Mouse (Mus musculus): ENCODE measurements at regions not wholly inside any gene's neighbourhood (a gene's known extent, or its start where the extent isn't known, plus 50 kb on each side); places are given as distances from the start of the nearest gene placed in this dataset.

GRCm38 (mm10) chr6:135525841-135526327 lies 163.5 kb downstream of the Emp1 start:
- no peak for DNase-seq (ENCODE audit: low spot score)

- DNase-seq (ENCODE audit: low spot score) = peak; percentile 69
These were observed 164.3 kb downstream of the Emp1 start for GRCm38 (mm10) chr6:135526460-135527160.

GRCm38 (mm10) chr6:135527879-135528278 lies 165.5 kb downstream of the Emp1 start:
- no peak for DNase-seq (ENCODE audit: low spot score)

- no peak for DNase-seq (ENCODE audit: low spot score)
These were observed 177.7 kb downstream of the Emp1 start for GRCm38 (mm10) chr6:135539791-135540646.

- DNase-seq (ENCODE audit: low spot score) = no peak
These were observed 179.2 kb downstream of the Emp1 start for GRCm38 (mm10) chr6:135541566-135541965.

- no peak for DNase-seq (ENCODE audit: low spot score)
These were observed 180.0 kb downstream of the Emp1 start for GRCm38 (mm10) chr6:135542356-135542755.

- no peak for DNase-seq (ENCODE audit: low spot score)
These were observed 181.0 kb downstream of the Emp1 start for GRCm38 (mm10) chr6:135543390-135543789.

- no peak for DNase-seq (ENCODE audit: low spot score)
These were observed 181.5 kb downstream of the Emp1 start for GRCm38 (mm10) chr6:135543863-135544262.

GRCm38 (mm10) chr6:135550368-135550950 lies 188.1 kb downstream of the Emp1 start:
- no peak for DNase-seq (ENCODE audit: low spot score)

GRCm38 (mm10) chr6:135552396-135552795 lies 190.1 kb downstream of the Emp1 start:
- DNase-seq (ENCODE audit: low spot score) = no peak

- peak; percentile 68 for DNase-seq (ENCODE audit: low spot score)
These were observed 197.2 kb downstream of the Emp1 start for GRCm38 (mm10) chr6:135559501-135559907.

GRCm38 (mm10) chr6:135562267-135562666 lies 199.9 kb downstream of the Emp1 start:
- peak; percentile 46 for DNase-seq (ENCODE audit: low spot score)

GRCm38 (mm10) chr6:135563766-135564165 lies 201.4 kb downstream of the Emp1 start:
- DNase-seq (ENCODE audit: low spot score) = no peak

- DNase-seq (ENCODE audit: low spot score) = no peak
These were observed 206.7 kb downstream of the Emp1 start for GRCm38 (mm10) chr6:135569086-135569485.

- DNase-seq (ENCODE audit: low spot score) = no peak
These were observed 212.9 kb downstream of the Emp1 start for GRCm38 (mm10) chr6:135575294-135575693.

- DNase-seq (ENCODE audit: low spot score) = no peak
These were observed 216.4 kb downstream of the Emp1 start for GRCm38 (mm10) chr6:135578728-135579127.

- no peak for DNase-seq (ENCODE audit: low spot score)
These were observed 220.2 kb downstream of the Emp1 start for GRCm38 (mm10) chr6:135582567-135582966.

- no peak for DNase-seq (ENCODE audit: low spot score)
These were observed 222.4 kb downstream of the Emp1 start for GRCm38 (mm10) chr6:135584782-135585181.

GRCm38 (mm10) chr6:135590084-135590483 lies 227.7 kb downstream of the Emp1 start:
- no peak for DNase-seq (ENCODE audit: low spot score)

- no peak for DNase-seq (ENCODE audit: low spot score)
These were observed 228.7 kb downstream of the Emp1 start for GRCm38 (mm10) chr6:135591085-135591484.

GRCm38 (mm10) chr6:135596358-135596757 lies 234.0 kb downstream of the Emp1 start:
- no peak for DNase-seq (ENCODE audit: low spot score)

GRCm38 (mm10) chr6:135610504-135611096 lies 248.3 kb downstream of the Emp1 start:
- DNase-seq (ENCODE audit: low spot score) = no peak

Measured in layer of hippocampus, adult 9-10 months (tissue).